Mouse (Mus musculus) brain, embryonic 14.5 days (tissue): ENCODE measurements around the gene Olfr1189.

ENCODE experiments used
- CTCF ChIP-seq: fragments of 200-500 bp; IDR thresholded peaks from 2 replicates; pipeline ENCODE4 v1.5.1; 2012; ENCODE audit warnings: inconsistent platforms, mild to moderate bottlenecking, moderate library complexity, borderline replicate concordance; ENCODE audit not compliant: insufficient read depth, insufficient read length; ENCODE audit errors: extremely low read depth
- POLR2A ChIP-seq: fragments of 200-500 bp; IDR thresholded peaks from 2 replicates; pipeline ENCODE4 v1.6.1; 2012; ENCODE audit warnings: mild to moderate bottlenecking, inconsistent platforms, borderline replicate concordance; ENCODE audit not compliant: poor library complexity, insufficient read depth, insufficient read length, severe bottlenecking; ENCODE audit errors: extremely low read depth

GRCm38 (mm10) chr2:88586154-88586553, at the start of gene Olfr1189:
- TF ChIP-seq POLR2A: no peak
- TF ChIP-seq CTCF: no peak
